Comparison of ENCODE assay signal across 8 mouse cellular contexts in genomic region chr7:31207563-31208236, GRCm38 (mm10). TPM values are rescaled to one million over a fixed set of nuclear protein-coding genes. Genes with fewer than 3 reads are reported as not detected.
DNase-seq lines count a peak whose midpoint lies in the region; ATAC-seq and TF ChIP-seq lines count a peak whose summit lies in the region.

No protein-coding gene starts in this region.

- TF ChIP-seq POLR2A in thymus, adult 2 months (IDR thresholded peaks at IDR 0.05; ENCODE audit: control insufficient read depth, extremely low read depth, insufficient read depth, low read length, poor library complexity): no peak

- TF ChIP-seq CTCF in thymus, adult 2 months (IDR thresholded peaks at IDR 0.05; ENCODE audit: borderline replicate concordance, control insufficient read depth, extremely low read depth, insufficient read depth, low read length, poor library complexity): no peak

- H3K9me3 ChIP-seq in heart, embryonic 10.5 days: no peaks in the 10 kb centered on the region
- H3K9me3 ChIP-seq in liver, embryonic 15.5 days (replicated peaks): no peaks in the 10 kb centered on the region

- DNase-seq in heart, embryonic 10.5 days (ENCODE audit: low spot score): no peak
- DNase-seq in heart, adult 8-10 months (ENCODE audit: low spot score): no peak
- no peak for DNase-seq in thymus, adult 2 months
- no peak for DNase-seq in thymus, postnatal 25 days
- DNase-seq in thymus, adult 18-20 months: no peak

- peak overlapping the region; percentile 69 for H3K4me3 ChIP-seq in heart, embryonic 10.5 days
- H3K4me3 ChIP-seq in thymus, adult 2 months (ENCODE audit: control insufficient read depth, insufficient read depth, low read length): peak overlapping the region; percentile 67
- peak overlapping the region; percentile 69 for H3K4me3 ChIP-seq in liver, embryonic 15.5 days (replicated peaks)

- H3K9ac ChIP-seq in liver, embryonic 15.5 days: no peak overlapping the region

- H3K27me3 ChIP-seq in heart, embryonic 10.5 days (ENCODE audit: insufficient read depth, poor library complexity, severe bottlenecking): no peaks in the 10 kb centered on the region
- H3K27me3 ChIP-seq in thymus, adult 2 months (ENCODE audit: control insufficient read depth, insufficient read depth, low read length): no peaks in the 10 kb centered on the region
- no peaks in the 10 kb centered on the region for H3K27me3 ChIP-seq in liver, embryonic 15.5 days

- peak overlapping the region; percentile 67 for H3K4me2 ChIP-seq in liver, embryonic 15.5 days

- ATAC-seq in liver, embryonic 15.5 days (ENCODE audit: insufficient read depth): no peak
- no peak for ATAC-seq in CD4-positive, CD25-positive, alpha-beta regulatory T cell, adult 4 months
- ATAC-seq in megakaryocyte progenitor cell, adult 5-6 weeks (replicated peaks; ENCODE audit: poor library complexity): no peak

- H3K4me1 ChIP-seq in heart, embryonic 10.5 days: no peaks in the 10 kb centered on the region
- H3K4me1 ChIP-seq in thymus, adult 2 months (replicated peaks; ENCODE audit: control insufficient read depth, insufficient read depth, low read length): peaks cover 4% of the 10 kb centered on the region; the same call in 1 of the 2 replicates
- peaks cover 6% of the 10 kb centered on the region for H3K4me1 ChIP-seq in liver, embryonic 15.5 days (replicated peaks)

- H3K27ac ChIP-seq in heart, embryonic 10.5 days: no peak overlapping the region
- H3K27ac ChIP-seq in thymus, adult 2 months (ENCODE audit: control insufficient read depth, insufficient read depth, low read length): no peak overlapping the region
- H3K27ac ChIP-seq in liver, embryonic 15.5 days (replicated peaks): no peak overlapping the region

- 0 out of 2 replicates have a peak, but pooled peaks cover 10% of the 10 kb centered on the region for H3K36me3 ChIP-seq in heart, embryonic 10.5 days
- H3K36me3 ChIP-seq in thymus, adult 2 months (ENCODE audit: control insufficient read depth, insufficient read depth, low read length): no peaks in the 10 kb centered on the region
- H3K36me3 ChIP-seq in liver, embryonic 15.5 days (replicated peaks): no peaks in the 10 kb centered on the region

- 60% methylated on average over 13 of the region's 13 CpGs for WGBS in heart, embryonic 10.5 days
- WGBS in thymus, adult 2 months: 64% methylated on average over 13 of the region's 13 CpGs
- WGBS in liver, embryonic 15.5 days (ENCODE audit: insufficient replicate concordance): 53% methylated on average over 13 of the region's 13 CpGs

RNA-seq across cellular contexts. Expression of gene Gramd1a, which starts 52.0 kb away (rescaled TPM):
- polyA plus RNA-seq in heart, embryonic 10.5 days (2016; fragmentation: Nextera tagmentation; extraction: Ambion mirVana): 58.1 and 70.9 TPM in 2 replicates
- 10 to 100 TPM; 26.6 to 42.2 (median 33.0) TPM for total RNA-seq in heart, adult 8-10 months (2022)
- 681 and 790 TPM in 2 replicates for polyA plus RNA-seq in thymus, adult 2 months (2012; rRNA removed)
- polyA plus RNA-seq in liver, embryonic 15.5 days (2015; fragmentation: Nextera tagmentation; extraction: Ambion mirVana): 11.9 and 14.3 TPM in 2 replicates
- polyA plus RNA-seq in CD4-positive, CD25-positive, alpha-beta regulatory T cell, adult 4 months (2017; shearing (Covaris generic)): 100 to 1,000 TPM in 1 of 2 experiments, 10 to 100 TPM in 1; 83.7 to 103 TPM
- 67.1 and 71.7 TPM in 2 replicates for total RNA-seq in megakaryocyte progenitor cell, adult 5-6 weeks (2015)
- 24.6 and 28.8 TPM in 2 replicates for total RNA-seq in megakaryocyte progenitor cell, adult 5-6 weeks (2017)
